Mouse (Mus musculus) bone marrow, adult 2 months (tissue): ENCODE results near the gene Rabl3.

ENCODE experiments used
- CTCF ChIP-seq: fragments of 200-500 bp; IDR thresholded peaks from 2 replicates; pipeline ENCODE4 v1.5.1; 2011; ENCODE audit warnings: low read length, control low read depth; ENCODE audit not compliant: control insufficient read depth, insufficient read depth
- POLR2A ChIP-seq: fragments of 200-500 bp; IDR thresholded peaks from 2 replicates; pipeline ENCODE4 v1.6.1; 2011; ENCODE audit warnings: low read depth, mild to moderate bottlenecking, control low read depth, low read length, borderline replicate concordance; ENCODE audit not compliant: control insufficient read depth

- TF ChIP-seq POLR2A, result no peak
- no peak for TF ChIP-seq CTCF
Measured at GRCm38 (mm10) chr16:37566107-37566506, 26.4 kb downstream of the Rabl3 start.
